ENCODE assay signal across 11 mouse cellular contexts in genomic region chr5:97277795-97278572, GRCm38 (mm10).
DNase-seq lines count a peak whose midpoint lies in the region; ATAC-seq lines count a peak whose summit lies in the region.
"Had no signal": no experiment of that assay in that cellular context is flagged by ENCODE, and none has a peak within 500 bp of the region (broad histone marks: within the 10 kb centered on the region; RNA-seq: fewer than 3 reads in every experiment).

No protein-coding gene starts in this region.

- 0 out of 2 replicates have a peak, but pooled peaks cover 3% of the 10 kb centered on the region for H3K9me3 ChIP-seq in hindbrain, embryonic 15.5 days
- no peaks in the 10 kb centered on the region for H3K9me3 ChIP-seq in hindbrain, embryonic 13.5 days
- H3K9me3 ChIP-seq in limb, embryonic 11.5 days (ENCODE audit: control insufficient read depth, low read length) = no peaks in the 10 kb centered on the region

- no peak overlapping the region for H3K27ac ChIP-seq in hindbrain, embryonic 15.5 days (replicated peaks)
- H3K27ac ChIP-seq in hindbrain, embryonic 13.5 days = no peak overlapping the region
- no peak overlapping the region for H3K27ac ChIP-seq in limb, embryonic 11.5 days (replicated peaks; ENCODE audit: low read depth, low read length)

- no peak overlapping the region for H3K4me3 ChIP-seq in hindbrain, embryonic 15.5 days
- H3K4me3 ChIP-seq in hindbrain, embryonic 13.5 days = no peak overlapping the region
- no peak overlapping the region for H3K4me3 ChIP-seq in limb, embryonic 11.5 days (ENCODE audit: low read depth, low read length)

- H3K9ac ChIP-seq in hindbrain, embryonic 15.5 days = no peak overlapping the region
- no peak overlapping the region for H3K9ac ChIP-seq in hindbrain, embryonic 13.5 days
- no peak overlapping the region for H3K9ac ChIP-seq in limb, embryonic 11.5 days (ENCODE audit: low read length)

- peak overlapping the region; percentile 28 for H3K4me2 ChIP-seq in hindbrain, embryonic 15.5 days
- no peak overlapping the region for H3K4me2 ChIP-seq in hindbrain, embryonic 13.5 days
- no peak overlapping the region for H3K4me2 ChIP-seq in limb, embryonic 11.5 days (ENCODE audit: low read depth, severe bottlenecking)

- no peaks in the 10 kb centered on the region for H3K4me1 ChIP-seq in hindbrain, embryonic 15.5 days (replicated peaks)
- H3K4me1 ChIP-seq in hindbrain, embryonic 13.5 days (replicated peaks) = 0 out of 2 replicates have a peak, but pooled peaks cover 4% of the 10 kb centered on the region
- H3K4me1 ChIP-seq in limb, embryonic 11.5 days (ENCODE audit: control insufficient read depth, insufficient read depth, low read length) = no peaks in the 10 kb centered on the region

- H3K27me3 ChIP-seq in hindbrain, embryonic 15.5 days = no peaks in the 10 kb centered on the region
- H3K27me3 ChIP-seq in hindbrain, embryonic 13.5 days = no peaks in the 10 kb centered on the region
- no peaks in the 10 kb centered on the region for H3K27me3 ChIP-seq in limb, embryonic 11.5 days (ENCODE audit: control insufficient read depth, insufficient read depth, low read length)

- ATAC-seq in hindbrain, embryonic 15.5 days (ENCODE audit: low FRiP score, low read depth) = no peak
- ATAC-seq in hindbrain, embryonic 13.5 days (ENCODE audit: low FRiP score) = no peak
- ATAC-seq in limb, embryonic 11.5 days (ENCODE audit: insufficient number of reproducible peaks, low FRiP score, low TSS enrichment, low read depth) = no peak

- no peaks in the 10 kb centered on the region for H3K36me3 ChIP-seq in hindbrain, embryonic 15.5 days
- H3K36me3 ChIP-seq in hindbrain, embryonic 13.5 days = no peaks in the 10 kb centered on the region
- H3K36me3 ChIP-seq in limb, embryonic 11.5 days (ENCODE audit: control insufficient read depth, insufficient read depth, low read length) = no peaks in the 10 kb centered on the region

- WGBS in hindbrain, embryonic 15.5 days = 67% methylated on average over 16 of the region's 16 CpGs
- 71% methylated on average over 16 of the region's 16 CpGs for WGBS in hindbrain, embryonic 13.5 days
- WGBS in limb, embryonic 11.5 days = 72% methylated on average over 16 of the region's 16 CpGs

- DNase-seq in MN1 (ENCODE audit: low spot score) = peak; percentile 6
- DNase-seq in cerebellum, adult 9-10 months = peak; percentile 63
- DNase-seq in limb, embryonic 11.5 days (ENCODE audit: low spot score) = peak; percentile 51
- DNase-seq in spleen, postnatal 4 days (ENCODE audit: low spot score in 2 of 2) = no peak
- no peak for DNase-seq in layer of hippocampus, adult 9-11 months
- DNase-seq in layer of hippocampus, adult 11-12 months (ENCODE audit: low spot score) = no peak
- DNase-seq: heart, postnatal 14 days; lung, postnatal 14 days; thymus, postnatal 25 days had no signal

Comparison
In these comparisons a context has a peak if more than half of its experiments do, and no peak if none do; other contexts are left out.
1. DNase-seq: peak in MN1 (single experiment), cerebellum, adult 9-10 months (single experiment) and limb, embryonic 11.5 days (single experiment); none in spleen, postnatal 4 days (0 of 2), layer of hippocampus, adult 9-11 months (single experiment) and layer of hippocampus, adult 11-12 months (single experiment).